Mouse (Mus musculus): ENCODE results near the gene Bahd1.

The Bahd1 gene

GRCm38 (mm10) chr2:118941341-118941740 is 41.2 kb downstream of the Bahd1 start:
- DNase-seq (ENCODE audit: low spot score), result no peak

GRCm38 (mm10) chr2:118943232-118943631 is 43.1 kb downstream of the Bahd1 start:
- DNase-seq (ENCODE audit: low spot score), result no peak

- no peak for DNase-seq (ENCODE audit: low spot score)
These were observed 48.6 kb downstream of the Bahd1 start for GRCm38 (mm10) chr2:118948818-118949217.

- DNase-seq (ENCODE audit: low spot score), result no peak
These were observed 49.5 kb downstream of the Bahd1 start for GRCm38 (mm10) chr2:118949699-118950098.

- no peak for DNase-seq (ENCODE audit: low spot score)
These were observed 56.3 kb downstream of the Bahd1 start for GRCm38 (mm10) chr2:118956497-118956896.

- DNase-seq (ENCODE audit: low spot score), result no peak
These were observed 59.5 kb downstream of the Bahd1 start for GRCm38 (mm10) chr2:118959644-118960043.

- no peak for DNase-seq (ENCODE audit: low spot score)
These were observed 60.2 kb downstream of the Bahd1 start for GRCm38 (mm10) chr2:118960413-118960812.

- DNase-seq (ENCODE audit: low spot score), result no peak
These were observed 61.4 kb downstream of the Bahd1 start for GRCm38 (mm10) chr2:118961546-118961945.

- no peak for DNase-seq (ENCODE audit: low spot score)
These were observed 63.0 kb downstream of the Bahd1 start for GRCm38 (mm10) chr2:118963007-118963675.

GRCm38 (mm10) chr2:118963676-118964012 is 63.5 kb downstream of the Bahd1 start:
- no peak for DNase-seq (ENCODE audit: low spot score)

- DNase-seq (ENCODE audit: low spot score), result no peak
These were observed 69.5 kb downstream of the Bahd1 start for GRCm38 (mm10) chr2:118969585-118970147.

GRCm38 (mm10) chr2:118972048-118972447 is 71.9 kb downstream of the Bahd1 start:
- DNase-seq (ENCODE audit: low spot score), result no peak

- peak; percentile 81 for DNase-seq (ENCODE audit: low spot score)
These were observed 72.7 kb downstream of the Bahd1 start for GRCm38 (mm10) chr2:118972687-118973376.
